Mouse (Mus musculus) E14TG2a.4 (cell line): Measurements from ENCODE around the gene Vps13d.

Experiments
- CTCF ChIP-seq: conservative IDR thresholded peaks from 2 replicates; pipeline ENCODE4 v1.5.1; 2014; ENCODE audit warnings: low read length
- NANOG ChIP-seq: IDR thresholded peaks from 2 replicates; pipeline ENCODE4 v1.6.1; 2014; ENCODE audit warnings: borderline replicate concordance, low read length, mixed read lengths
- POU5F1 ChIP-seq: IDR thresholded peaks from 2 replicates; pipeline ENCODE4 v1.6.1; 2014; ENCODE audit warnings: low read length, borderline replicate concordance

DNA sequence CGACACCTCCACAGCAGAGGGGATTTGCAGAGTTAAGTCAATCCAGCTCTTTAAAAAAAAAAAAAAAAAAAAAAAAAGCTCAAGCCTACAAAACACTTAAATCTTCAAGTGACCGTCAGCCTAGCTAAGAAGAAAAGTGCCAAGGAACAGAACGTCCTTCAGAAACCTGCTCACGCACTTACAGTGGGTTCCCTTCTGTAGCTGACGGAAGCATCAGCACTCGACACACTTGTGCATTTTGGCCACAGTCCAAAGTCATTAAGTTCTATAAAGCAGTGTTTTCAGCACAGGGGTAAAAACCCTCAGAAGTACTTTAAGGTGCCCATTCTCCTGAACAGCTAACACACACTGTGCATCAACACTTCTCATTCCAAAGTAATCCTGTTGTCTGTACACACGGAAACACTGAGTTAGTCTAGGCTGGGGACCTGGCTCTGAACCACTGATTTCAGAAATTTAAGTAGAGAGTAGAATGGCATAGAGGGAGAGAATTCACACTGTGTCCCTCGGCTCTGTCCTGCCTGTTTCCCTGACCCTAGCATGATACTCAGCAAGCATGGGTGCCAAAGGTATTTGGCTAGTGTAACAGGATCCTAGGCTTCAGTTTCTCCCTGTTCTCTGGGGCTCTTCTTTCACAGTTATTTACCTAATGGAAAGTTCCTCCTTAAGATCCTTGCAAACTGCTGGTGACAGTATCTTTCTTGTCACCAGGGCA is 170.0 kb downstream of the Vps13d start:
- TF ChIP-seq CTCF (no peak), NANOG (no peak), POU5F1 (no peak)
